Mouse (Mus musculus): Measurements from ENCODE around the gene Ube2cbp. TPM values are rescaled to one million over a fixed set of nuclear protein-coding genes. Genes with fewer than 3 reads are reported as not detected.

The Ube2cbp gene
- polyA plus RNA-seq, 1 experiment from 2014 or later = 4.8 TPM

DNA sequence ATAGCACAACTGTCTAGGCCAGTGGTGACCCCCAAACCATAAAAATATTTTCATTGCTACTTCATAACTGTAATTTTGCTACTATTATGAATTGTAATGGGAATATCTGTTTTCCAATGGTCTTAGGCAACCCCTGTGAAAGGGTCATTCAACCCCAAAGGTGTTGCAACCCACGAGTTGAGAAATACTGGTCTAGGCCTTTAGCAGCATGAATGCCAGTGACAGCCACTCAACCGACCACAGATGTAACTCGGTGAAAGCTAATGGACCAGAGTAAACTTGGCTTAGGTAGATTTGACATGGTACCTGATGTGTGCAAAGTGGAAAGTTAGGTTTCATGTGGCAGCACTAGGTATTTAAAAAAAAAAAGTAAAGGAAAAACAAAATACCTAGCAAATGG lies 108.9 kb downstream of the Ube2cbp start:
- Histone ChIP-seq H3K4me3 (replicated peaks) (no peak overlapping the region), H3K4me1 (no peaks in the 10 kb centered on the region), H3K9ac (no peak overlapping the region), H3K36me3 (no peaks in the 10 kb centered on the region), H3K27me3 (replicated peaks) (no peaks in the 10 kb centered on the region), H3K27ac (no peak overlapping the region), H3K4me2 (no peak overlapping the region), H3K9me3 (no peaks in the 10 kb centered on the region)
- 80% methylated on average over 3 of the region's 3 CpGs for WGBS
- no peak for ATAC-seq (ENCODE audit: insufficient read depth, low FRiP score, low read depth)

DNA sequence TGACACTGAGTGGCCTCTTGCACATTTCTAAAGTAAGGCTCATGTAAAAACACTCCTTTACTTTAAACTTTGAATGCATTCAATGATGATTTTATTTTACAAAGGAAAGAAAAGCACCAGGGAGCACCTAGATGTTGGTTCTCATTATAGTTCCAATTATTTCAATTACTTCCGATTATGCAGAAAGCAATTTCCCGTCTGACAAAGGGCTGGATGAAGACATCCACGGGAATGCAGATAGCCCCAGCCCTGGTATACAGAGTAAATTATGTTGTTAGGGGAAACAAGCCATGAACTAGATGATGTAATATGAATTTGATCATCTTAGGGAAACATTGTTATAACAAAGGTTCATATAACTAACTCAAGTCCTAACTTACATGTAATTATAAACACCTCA lies 113.3 kb downstream of the Ube2cbp start:
- no peak overlapping the region for H3K4me2 ChIP-seq
- no peak for ATAC-seq (ENCODE audit: insufficient read depth, low FRiP score, low read depth)
- H3K27me3 ChIP-seq (replicated peaks) = no peaks in the 10 kb centered on the region
- WGBS = 84% methylated on average over 3 of the region's 3 CpGs
- H3K4me3 ChIP-seq (replicated peaks) = no peak overlapping the region
- H3K9me3 ChIP-seq = no peaks in the 10 kb centered on the region
- H3K27ac ChIP-seq = no peak overlapping the region
- H3K4me1 ChIP-seq = no peaks in the 10 kb centered on the region
- H3K36me3 ChIP-seq = no peaks in the 10 kb centered on the region
- H3K9ac ChIP-seq = no peak overlapping the region

DNA sequence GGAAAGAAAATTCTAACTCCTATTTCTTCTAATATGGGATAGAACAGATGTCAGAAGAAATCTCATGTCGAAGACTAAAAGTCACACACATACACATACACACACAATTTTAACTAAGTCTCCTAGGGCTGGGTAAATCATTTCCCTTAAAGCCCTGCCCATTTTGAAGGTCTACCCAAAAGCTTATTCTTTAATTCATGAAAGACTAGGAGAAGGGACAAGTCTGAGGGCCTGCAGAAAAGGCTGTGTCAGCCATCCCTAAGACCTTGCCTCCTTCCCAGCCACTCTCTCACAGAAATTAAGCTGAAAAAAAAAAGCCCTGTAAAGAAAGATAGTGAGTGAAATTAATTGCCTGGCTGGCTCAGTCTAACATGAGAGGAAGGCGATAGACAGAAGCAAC lies 128.0 kb downstream of the Ube2cbp start:
- H3K27ac ChIP-seq = no peak overlapping the region
- WGBS = 85% methylated on average over 2 of the region's 2 CpGs
- no peak for ATAC-seq (ENCODE audit: insufficient read depth, low FRiP score, low read depth)

GRCm38 (mm10) chr9:86336361-86336760 lies 128.4 kb downstream of the Ube2cbp start:
- WGBS = 36% methylated on average over 3 of the region's 3 CpGs
- Histone ChIP-seq H3K9ac (no peak overlapping the region), H3K9me3 (no peaks in the 10 kb centered on the region), H3K4me1 (peaks cover 3% of the 10 kb centered on the region; the same call in 1 of the 2 replicates), H3K4me2 (no peak overlapping the region), H3K27ac (no peak overlapping the region), H3K4me3 (replicated peaks) (no peak overlapping the region), H3K36me3 (no peaks in the 10 kb centered on the region), H3K27me3 (replicated peaks) (no peaks in the 10 kb centered on the region)
- no peak for ATAC-seq (ENCODE audit: insufficient read depth, low FRiP score, low read depth)

More for the DNA sequence above, 128.0 kb downstream of the Ube2cbp start:
- Histone ChIP-seq H3K4me1 (peaks cover 3% of the 10 kb centered on the region; the same call in 1 of the 2 replicates), H3K9ac (no peak overlapping the region), H3K27me3 (replicated peaks) (no peaks in the 10 kb centered on the region), H3K4me2 (no peak overlapping the region), H3K4me3 (replicated peaks) (no peak overlapping the region), H3K9me3 (no peaks in the 10 kb centered on the region), H3K36me3 (no peaks in the 10 kb centered on the region)

DNA sequence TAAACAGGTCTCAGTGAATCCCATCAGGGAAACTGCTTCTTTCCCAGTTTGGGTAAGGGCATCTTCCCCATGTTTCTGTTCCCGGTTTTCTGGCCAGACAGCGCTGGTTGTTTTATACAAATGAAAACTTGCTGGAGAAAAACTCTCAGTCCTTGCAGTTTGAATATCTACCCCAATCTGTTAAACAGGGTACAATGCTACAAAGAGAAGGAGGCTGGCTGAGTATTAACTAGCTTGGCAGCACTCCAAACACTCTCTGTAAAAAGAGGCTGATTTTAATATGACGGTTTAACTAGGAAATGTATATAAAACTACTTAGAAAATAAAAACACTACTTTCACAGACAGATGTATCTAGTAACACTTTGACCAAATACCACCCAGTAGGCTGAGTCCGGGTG lies 129.2 kb downstream of the Ube2cbp start:
- Histone ChIP-seq H3K9me3 (no peaks in the 10 kb centered on the region), H3K27ac (no peak overlapping the region), H3K36me3 (no peaks in the 10 kb centered on the region), H3K4me3 (replicated peaks) (no peak overlapping the region), H3K4me2 (no peak overlapping the region), H3K27me3 (replicated peaks) (no peaks in the 10 kb centered on the region), H3K9ac (no peak overlapping the region), H3K4me1 (peaks cover 3% of the 10 kb centered on the region; the same call in 1 of the 2 replicates)
- 41% methylated on average over 4 of the region's 4 CpGs for WGBS
- no peak for ATAC-seq (ENCODE audit: insufficient read depth, low FRiP score, low read depth)

DNA sequence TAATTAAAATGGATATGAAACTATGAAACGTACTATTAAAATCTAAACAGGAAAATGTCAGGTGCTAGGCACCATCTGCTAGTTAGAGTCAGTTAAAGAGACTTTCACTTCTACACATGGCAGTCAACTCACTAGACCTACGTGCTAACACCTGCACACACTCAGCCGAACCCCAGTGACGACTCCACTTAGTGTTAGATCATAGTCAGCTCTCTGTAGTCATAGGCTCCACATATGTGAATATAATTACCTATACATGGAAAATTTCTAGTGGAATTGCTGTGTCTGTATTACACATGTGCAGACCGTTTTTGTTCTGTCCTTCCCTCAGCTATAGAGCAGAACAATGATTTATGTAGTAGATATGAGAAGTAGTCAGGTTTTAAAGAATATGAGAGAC lies 130.4 kb downstream of the Ube2cbp start:
- no peak overlapping the region for H3K27ac ChIP-seq
- no peak for ATAC-seq (ENCODE audit: insufficient read depth, low FRiP score, low read depth)
- no peak overlapping the region for H3K9ac ChIP-seq
- no peak overlapping the region for H3K4me2 ChIP-seq
- H3K9me3 ChIP-seq = no peaks in the 10 kb centered on the region
- H3K36me3 ChIP-seq = no peaks in the 10 kb centered on the region
- H3K4me1 ChIP-seq = peaks cover 3% of the 10 kb centered on the region; the same call in 1 of the 2 replicates
- H3K27me3 ChIP-seq (replicated peaks) = no peaks in the 10 kb centered on the region
- H3K4me3 ChIP-seq (replicated peaks) = no peak overlapping the region
- WGBS = 84% methylated on average over 5 of the region's 5 CpGs

DNA sequence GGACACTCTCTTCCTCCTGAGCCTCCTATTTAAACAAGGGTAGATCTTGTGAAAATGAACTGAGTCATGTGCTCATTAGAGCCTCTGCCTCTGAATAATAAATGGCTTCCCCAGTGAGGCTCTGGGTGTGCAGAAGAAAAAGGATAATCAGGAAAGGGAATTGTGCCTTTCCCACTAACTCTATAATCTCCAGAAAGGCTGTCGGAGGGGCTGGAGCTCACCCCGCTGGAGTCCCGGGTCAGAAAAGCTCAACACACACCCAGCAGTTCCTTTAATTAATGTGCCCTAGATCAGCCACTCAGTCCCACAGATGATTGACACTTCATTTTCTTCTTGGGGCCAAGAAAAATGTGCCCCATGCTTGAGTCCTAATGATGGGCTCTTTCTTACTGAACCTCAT lies 134.2 kb downstream of the Ube2cbp start:
- H3K4me3 ChIP-seq (replicated peaks) = no peak overlapping the region
- H3K9ac ChIP-seq = no peak overlapping the region
- H3K27ac ChIP-seq = no peak overlapping the region
- no peaks in the 10 kb centered on the region for H3K9me3 ChIP-seq
- 88% methylated on average over 3 of the region's 3 CpGs for WGBS
- no peaks in the 10 kb centered on the region for H3K27me3 ChIP-seq (replicated peaks)
- no peak overlapping the region for H3K4me2 ChIP-seq
- ATAC-seq (ENCODE audit: insufficient read depth, low FRiP score, low read depth) = no peak
- H3K36me3 ChIP-seq = no peaks in the 10 kb centered on the region
- H3K4me1 ChIP-seq = peaks cover 2% of the 10 kb centered on the region; the same call in 1 of the 2 replicates

GRCm38 (mm10) chr9:86328270-86328669 lies 136.5 kb downstream of the Ube2cbp start:
- ATAC-seq (ENCODE audit: insufficient read depth, low FRiP score, low read depth) = no peak
- H3K4me3 ChIP-seq (replicated peaks) = no peak overlapping the region
- 83% methylated on average over 4 of the region's 4 CpGs for WGBS
- no peak overlapping the region for H3K4me2 ChIP-seq
- no peaks in the 10 kb centered on the region for H3K9me3 ChIP-seq
- no peaks in the 10 kb centered on the region for H3K36me3 ChIP-seq
- no peaks in the 10 kb centered on the region for H3K4me1 ChIP-seq
- no peaks in the 10 kb centered on the region for H3K27me3 ChIP-seq (replicated peaks)
- no peak overlapping the region for H3K27ac ChIP-seq
- no peak overlapping the region for H3K9ac ChIP-seq

- Histone ChIP-seq H3K27ac (no peak overlapping the region), H3K9me3 (no peaks in the 10 kb centered on the region), H3K27me3 (replicated peaks) (no peaks in the 10 kb centered on the region), H3K9ac (no peak overlapping the region), H3K36me3 (no peaks in the 10 kb centered on the region), H3K4me1 (no peaks in the 10 kb centered on the region), H3K4me2 (no peak overlapping the region), H3K4me3 (replicated peaks) (no peak overlapping the region)
- no peak for ATAC-seq (ENCODE audit: insufficient read depth, low FRiP score, low read depth)
- 65% methylated on average over 3 of the region's 3 CpGs for WGBS
Measured at GRCm38 (mm10) chr9:86327341-86327740, 137.4 kb downstream of the Ube2cbp start.

- no peak overlapping the region for H3K27ac ChIP-seq
- 72% methylated on average over 1 of the region's 1 CpGs for WGBS
- H3K4me2 ChIP-seq = no peak overlapping the region
- H3K9ac ChIP-seq = no peak overlapping the region
- H3K27me3 ChIP-seq (replicated peaks) = no peaks in the 10 kb centered on the region
- no peak for ATAC-seq (ENCODE audit: insufficient read depth, low FRiP score, low read depth)
- H3K36me3 ChIP-seq = no peaks in the 10 kb centered on the region
- H3K4me1 ChIP-seq = no peaks in the 10 kb centered on the region
- no peak overlapping the region for H3K4me3 ChIP-seq (replicated peaks)
- no peaks in the 10 kb centered on the region for H3K9me3 ChIP-seq
Measured at GRCm38 (mm10) chr9:86324772-86325171, 140.0 kb downstream of the Ube2cbp start.

- Histone ChIP-seq H3K27me3 (replicated peaks) (no peaks in the 10 kb centered on the region), H3K9ac (no peak overlapping the region), H3K36me3 (no peaks in the 10 kb centered on the region), H3K27ac (no peak overlapping the region), H3K9me3 (no peaks in the 10 kb centered on the region), H3K4me3 (replicated peaks) (no peak overlapping the region), H3K4me2 (no peak overlapping the region), H3K4me1 (no peaks in the 10 kb centered on the region)
- 84% methylated on average over 6 of the region's 6 CpGs for WGBS
- no peak for ATAC-seq (ENCODE audit: insufficient read depth, low FRiP score, low read depth)
Measured at GRCm38 (mm10) chr9:86319516-86320140, 145.1 kb downstream of the Ube2cbp start.

GRCm38 (mm10) chr9:86315700-86316099 lies 149.1 kb downstream of the Ube2cbp start:
- Histone ChIP-seq H3K4me2 (no peak overlapping the region), H3K27me3 (replicated peaks) (no peaks in the 10 kb centered on the region), H3K9me3 (no peaks in the 10 kb centered on the region), H3K4me3 (replicated peaks) (no peak overlapping the region), H3K4me1 (no peaks in the 10 kb centered on the region), H3K9ac (no peak overlapping the region), H3K36me3 (no peaks in the 10 kb centered on the region), H3K27ac (no peak overlapping the region)
- ATAC-seq (ENCODE audit: insufficient read depth, low FRiP score, low read depth) = no peak
- WGBS = 79% methylated on average over 2 of the region's 2 CpGs

DNA sequence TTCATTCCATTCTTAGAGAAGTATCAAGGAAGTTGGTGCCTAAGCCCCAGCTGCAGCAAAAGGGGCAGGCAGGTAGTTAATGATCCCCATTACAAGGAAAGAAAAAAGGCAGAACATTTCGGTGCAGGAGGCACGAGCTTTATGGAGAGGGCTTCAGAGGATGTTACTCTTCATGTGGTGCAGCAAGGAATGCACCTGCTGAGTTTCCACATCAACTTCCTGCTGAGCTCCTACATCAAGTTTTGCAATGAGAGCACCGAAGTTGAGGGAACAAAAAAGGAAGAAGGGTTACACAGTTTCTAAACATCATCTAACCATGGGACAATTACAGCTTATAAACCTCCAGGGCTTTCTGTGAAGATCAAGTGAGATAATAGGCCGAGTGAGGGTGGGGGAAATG lies 156.1 kb downstream of the Ube2cbp start:
- no peak overlapping the region for H3K4me3 ChIP-seq (replicated peaks)
- no peak for ATAC-seq (ENCODE audit: insufficient read depth, low FRiP score, low read depth)
- H3K4me2 ChIP-seq = no peak overlapping the region
- no peaks in the 10 kb centered on the region for H3K9me3 ChIP-seq
- H3K27me3 ChIP-seq (replicated peaks) = no peaks in the 10 kb centered on the region
- no peak overlapping the region for H3K9ac ChIP-seq
- H3K36me3 ChIP-seq = no peaks in the 10 kb centered on the region
- no peaks in the 10 kb centered on the region for H3K4me1 ChIP-seq
- WGBS = 57% methylated on average over 4 of the region's 4 CpGs
- H3K27ac ChIP-seq = no peak overlapping the region
